Mouse (Mus musculus) olfactory bulb, adult 2 months (tissue): ENCODE results near the gene Emg1.

ENCODE experiments used
- CTCF ChIP-seq: fragments of 200-500 bp; IDR thresholded peaks from 2 replicates; pipeline ENCODE4 v1.5.1; 2012; ENCODE audit warnings: low read depth, mild to moderate bottlenecking, low read length, moderate library complexity; ENCODE audit not compliant: insufficient read depth
- POLR2A ChIP-seq: fragments of 200-500 bp; IDR thresholded peaks from 2 replicates; pipeline ENCODE4 v1.6.1; 2012; ENCODE audit warnings: mild to moderate bottlenecking, low read depth, low read length, moderate library complexity; ENCODE audit not compliant: insufficient read depth

GRCm38 (mm10) chr6:124731038-124731437, 19.1 kb upstream of the Emg1 start:
- no peak for TF ChIP-seq POLR2A
- TF ChIP-seq CTCF: no peak
